Mouse (Mus musculus) limb, embryonic 11.5 days (tissue): Measurements from ENCODE around the gene Ptn. TPM values are rescaled to one million over a fixed set of nuclear protein-coding genes. Genes with fewer than 3 reads are reported as not detected.
A peak's percentile ranks its signal among the peaks of the same experiment; 100 is the strongest.

Experiments
- ATAC-seq: fragments of 200-750 bp; cut with Nextera tagmentation; 2 replicates; pipeline ENCODE4 v1.8.0; 2017; ENCODE audit warnings: low read depth; ENCODE audit not compliant: insufficient number of reproducible peaks, low FRiP score, low TSS enrichment
- DNase-seq: peaks from one replicate; pipeline ENCODE4 v3.0.0-alpha.2; 2015; ENCODE audit warnings: low spot score
- H3K27ac ChIP-seq: fragments of 300-500 bp; sonication (generic); replicated peaks from 2 replicates; pipeline ENCODE4 v1.5.1; 2014; ENCODE audit warnings: low read depth, mild to moderate bottlenecking, low read length
- H3K27me3 ChIP-seq: fragments of 300-500 bp; sonication (generic); 2 replicates; pipeline ENCODE4 v1.6.1; 2014; ENCODE audit warnings: mild to moderate bottlenecking, low read length, mixed read lengths; ENCODE audit not compliant: control insufficient read depth, insufficient read depth
- H3K36me3 ChIP-seq: fragments of 300-500 bp; sonication (generic); 2 replicates; pipeline ENCODE4 v1.6.1; 2014; ENCODE audit warnings: mild to moderate bottlenecking, low read length, moderate library complexity, mixed read lengths; ENCODE audit not compliant: control insufficient read depth, insufficient read depth
- H3K4me1 ChIP-seq: fragments of 300-500 bp; sonication (generic); 2 replicates; pipeline ENCODE4 v1.6.1; 2014; ENCODE audit warnings: low read length, mixed read lengths; ENCODE audit not compliant: control insufficient read depth, insufficient read depth
- H3K4me2 ChIP-seq: fragments of 300-500 bp; sonication (generic); 2 replicates; pipeline ENCODE4 v1.6.1; 2014; ENCODE audit warnings: low read depth, mild to moderate bottlenecking, moderate library complexity; ENCODE audit not compliant: severe bottlenecking
- H3K4me3 ChIP-seq: fragments of 300-500 bp; sonication (generic); 2 replicates; pipeline ENCODE4 v1.5.1; 2014; ENCODE audit warnings: low read depth, low read length
- H3K9ac ChIP-seq: fragments of 300-500 bp; sonication (generic); 2 replicates; pipeline ENCODE4 v1.6.1; 2014; ENCODE audit warnings: mild to moderate bottlenecking, low read length
- H3K9me3 ChIP-seq: fragments of 300-500 bp; sonication (generic); 2 replicates; pipeline ENCODE4 v1.6.1; 2016; ENCODE audit warnings: low read length; ENCODE audit not compliant: control insufficient read depth
- WGBS: fragments of 180-500 bp; shearing (Covaris S2); extraction: QIAGEN DNeasy Blood & Tissue Kit; methylation state at CpG from one replicate; pipeline ENCODE4 v1.1.7; 2014; 5-methylcytosine and 5-hydroxymethylcytosine counted together
- polyA plus RNA-seq: library from polyadenylated mRNA; unstranded; fragments of >200 nt; fragmentation: Nextera tagmentation; extraction: Ambion mirVana; gene quantifications from 2 replicates; pipeline ENCODE4 v1.2.1, GENCODE M21; 2014

Ptn gene
- polyA plus RNA-seq, 1 experiment from 2014 or later: 623 TPM

DNA sequence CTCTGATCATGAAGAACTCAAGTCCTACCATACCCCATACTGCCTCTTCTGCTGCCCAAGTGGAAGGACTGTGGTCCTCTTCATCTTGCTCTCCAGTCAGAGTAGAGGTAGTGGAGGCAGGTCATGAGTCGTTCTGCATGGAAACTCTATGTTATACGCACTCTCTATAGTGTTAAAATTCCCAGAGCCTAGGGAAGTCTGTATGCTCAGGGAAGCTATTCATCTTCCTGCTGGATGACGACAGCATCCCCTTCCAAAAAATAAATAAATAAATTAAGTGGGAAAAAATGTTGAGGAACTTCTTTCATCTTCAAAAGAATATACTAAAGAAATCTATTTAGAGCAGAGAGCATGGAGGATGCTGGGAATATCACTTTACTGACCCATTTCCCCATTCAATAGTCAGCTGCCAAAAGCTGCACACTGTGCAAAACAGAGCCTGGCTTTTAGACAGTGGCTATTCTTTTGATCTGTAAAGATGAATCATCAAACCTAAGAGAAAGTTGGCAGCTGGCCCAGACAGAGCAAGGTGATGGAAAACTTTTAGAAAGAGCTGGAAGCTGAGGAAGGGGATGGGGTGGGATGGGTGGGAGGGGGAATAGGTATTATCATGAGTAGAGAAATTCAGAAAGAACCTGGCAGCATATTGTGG is 84.4 kb downstream of the Ptn start:
- H3K9ac ChIP-seq: no peak overlapping the region
- DNase-seq (no peak), ATAC-seq (no peak)
- H3K27me3 ChIP-seq: no peaks in the 10 kb centered on the region
- no peak overlapping the region for H3K27ac ChIP-seq
- H3K4me3 ChIP-seq: no peak overlapping the region
- peaks cover 5% of the 10 kb centered on the region; the same call in 1 of the 2 replicates for H3K36me3 ChIP-seq
- H3K4me2 ChIP-seq: no peak overlapping the region
- 76% methylated on average over 3 of the region's 3 CpGs for WGBS
- H3K4me1 ChIP-seq: no peaks in the 10 kb centered on the region
- no peaks in the 10 kb centered on the region for H3K9me3 ChIP-seq

DNA sequence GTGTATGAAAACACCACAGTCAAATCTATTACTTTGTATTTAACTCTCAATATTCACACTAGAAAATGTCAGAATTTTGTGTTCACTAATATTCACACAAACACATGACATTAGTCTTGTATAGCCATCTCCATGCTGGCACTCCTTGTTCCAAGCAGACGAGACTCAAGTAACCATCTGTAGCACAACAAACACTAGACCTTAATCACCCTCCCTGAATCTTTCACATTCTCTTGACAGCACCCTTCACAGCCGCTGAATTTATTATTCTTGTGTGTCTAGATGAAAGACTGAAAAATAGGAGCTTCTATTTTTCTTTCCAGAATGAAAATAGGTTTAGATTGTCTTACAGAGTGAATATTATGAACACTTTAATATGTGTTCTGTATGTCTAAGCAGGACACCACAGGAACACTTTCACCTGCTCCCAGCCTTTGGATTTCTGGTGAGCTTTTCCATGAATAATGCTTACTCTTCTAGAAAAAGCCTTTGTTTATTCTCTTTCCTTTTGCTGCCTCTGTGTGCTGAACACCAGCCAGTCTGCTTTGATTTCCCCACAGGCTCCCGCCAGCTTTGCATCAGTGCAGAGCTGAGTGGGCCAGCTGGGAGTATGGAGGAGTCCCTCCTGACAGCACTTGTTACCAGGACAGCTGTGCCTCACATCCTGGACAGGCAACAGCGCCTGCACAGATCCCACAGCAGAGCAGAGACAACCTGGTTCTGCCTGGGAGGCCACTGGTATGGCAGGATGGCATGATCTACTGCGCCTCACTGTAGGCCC is 87.1 kb downstream of the Ptn start:
- Histone ChIP-seq H3K4me3 (no peak overlapping the region), H3K9ac (no peak overlapping the region), H3K4me2 (no peak overlapping the region), H3K4me1 (no peaks in the 10 kb centered on the region), H3K36me3 (0 out of 2 replicates have a peak, but pooled peaks cover 2% of the 10 kb centered on the region), H3K27me3 (no peaks in the 10 kb centered on the region), H3K27ac (no peak overlapping the region), H3K9me3 (no peaks in the 10 kb centered on the region)
- DNase-seq (no peak), ATAC-seq (no peak)
- 76% methylated on average over 5 of the region's 5 CpGs for WGBS

DNA sequence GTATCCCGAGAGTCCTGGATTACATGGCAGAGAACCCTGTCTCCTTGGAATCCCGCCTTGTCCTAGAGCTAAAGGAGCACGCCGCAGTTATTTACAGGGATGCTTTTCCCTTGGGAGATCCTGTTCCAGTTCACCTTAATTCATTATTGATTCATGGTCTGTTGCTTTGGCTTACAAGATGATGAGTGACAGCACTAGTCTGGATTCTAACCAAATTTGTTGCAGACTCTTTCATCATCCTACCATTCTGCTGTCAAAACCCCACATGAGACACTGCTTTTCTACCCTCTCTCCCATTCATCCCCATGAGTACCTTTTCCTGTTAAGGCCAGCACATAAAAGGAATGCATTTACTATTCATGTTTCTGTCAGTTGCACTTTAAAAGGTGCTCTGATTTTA is 96.7 kb downstream of the Ptn start:
- no peak overlapping the region for H3K4me3 ChIP-seq
- H3K9ac ChIP-seq: no peak overlapping the region
- ATAC-seq (no peak), DNase-seq (no peak)
- no peak overlapping the region for H3K27ac ChIP-seq
- H3K4me2 ChIP-seq: no peak overlapping the region
- WGBS: 96% methylated on average over 4 of the region's 4 CpGs
- peaks cover 5% of the 10 kb centered on the region; the same call in 1 of the 2 replicates for H3K36me3 ChIP-seq
- H3K27me3 ChIP-seq: no peaks in the 10 kb centered on the region
- no peaks in the 10 kb centered on the region for H3K9me3 ChIP-seq
- no peaks in the 10 kb centered on the region for H3K4me1 ChIP-seq

GRCm38 (mm10) chr6:36695481-36695880 is 114.5 kb downstream of the Ptn start:
- no peak overlapping the region for H3K4me3 ChIP-seq
- H3K9ac ChIP-seq: no peak overlapping the region
- ATAC-seq (peak; percentile 35; the same call in 1 of the 2 replicates), DNase-seq (no peak)
- H3K27ac ChIP-seq: no peak overlapping the region
- no peaks in the 10 kb centered on the region for H3K27me3 ChIP-seq
- no peak overlapping the region for H3K4me2 ChIP-seq
- no peaks in the 10 kb centered on the region; the same call in 1 of the 2 replicates for H3K4me1 ChIP-seq
- 20% methylated on average over 3 of the region's 3 CpGs for WGBS
- no peaks in the 10 kb centered on the region for H3K36me3 ChIP-seq
- no peaks in the 10 kb centered on the region for H3K9me3 ChIP-seq

DNA sequence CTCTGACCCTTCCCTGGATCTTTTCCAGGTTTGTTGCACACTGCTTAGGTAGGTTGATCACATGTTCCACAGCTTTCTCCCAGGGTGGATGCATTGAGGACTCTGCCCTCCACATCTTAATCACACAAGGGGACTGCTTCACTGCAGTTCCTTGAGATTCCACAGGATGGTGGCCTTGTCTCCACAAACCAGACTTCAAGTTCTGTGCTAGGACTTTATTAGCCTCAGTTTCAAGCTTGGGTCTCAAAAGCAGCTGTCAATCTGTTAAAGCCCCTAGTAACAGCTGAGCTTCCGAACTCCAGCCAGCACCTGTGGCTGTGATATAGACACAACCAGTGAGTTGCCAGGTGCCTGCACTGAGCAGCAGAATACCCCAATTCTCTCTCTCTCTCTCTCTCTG is 118.5 kb downstream of the Ptn start:
- peak; percentile 70 for ATAC-seq

DNA sequence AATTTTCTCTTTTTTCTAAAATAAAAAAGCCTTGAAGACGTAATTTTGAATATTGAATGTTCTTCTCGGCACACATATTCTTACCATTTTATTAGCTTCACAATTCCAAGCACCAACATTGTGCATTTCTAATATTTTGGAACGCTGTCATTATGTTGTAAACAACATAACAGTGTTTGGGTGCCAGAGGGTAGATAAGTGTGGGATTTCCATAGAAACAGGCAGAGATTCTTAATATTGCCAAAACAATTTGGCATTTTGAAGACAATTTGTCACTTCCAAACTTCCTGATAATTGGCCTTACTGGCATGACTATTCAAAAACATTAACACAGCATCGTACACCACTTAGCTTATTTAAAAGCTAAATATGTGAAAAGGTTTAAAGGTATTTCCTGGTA is 119.1 kb downstream of the Ptn start:
- H3K27me3 ChIP-seq: no peaks in the 10 kb centered on the region
- H3K36me3 ChIP-seq: no peaks in the 10 kb centered on the region
- no peaks in the 10 kb centered on the region; the same call in 1 of the 2 replicates for H3K4me1 ChIP-seq
- no peak for DNase-seq
- H3K4me3 ChIP-seq: no peak overlapping the region
- WGBS: 91% methylated on average over 4 of the region's 4 CpGs
- H3K27ac ChIP-seq: no peak overlapping the region
- no peak overlapping the region for H3K9ac ChIP-seq
- H3K4me2 ChIP-seq: no peak overlapping the region
- H3K9me3 ChIP-seq: no peaks in the 10 kb centered on the region
- no peak for ATAC-seq

More for the DNA sequence above, 118.5 kb downstream of the Ptn start:
- no peak overlapping the region for H3K4me3 ChIP-seq
- H3K9me3 ChIP-seq: no peaks in the 10 kb centered on the region
- no peaks in the 10 kb centered on the region; the same call in 1 of the 2 replicates for H3K4me1 ChIP-seq
- no peak overlapping the region for H3K4me2 ChIP-seq
- WGBS: 16% methylated on average over 1 of the region's 1 CpGs
- H3K27ac ChIP-seq: no peak overlapping the region
- DNase-seq: peak; percentile 64
- no peaks in the 10 kb centered on the region for H3K27me3 ChIP-seq
- H3K9ac ChIP-seq: no peak overlapping the region
- H3K36me3 ChIP-seq: no peaks in the 10 kb centered on the region

- no peak for ATAC-seq
- WGBS: 47% methylated on average over 8 of the region's 8 CpGs
- H3K9ac ChIP-seq: no peak overlapping the region
- H3K36me3 ChIP-seq: no peaks in the 10 kb centered on the region
- no peak overlapping the region for H3K4me2 ChIP-seq
- H3K9me3 ChIP-seq: no peaks in the 10 kb centered on the region
- no peak overlapping the region for H3K27ac ChIP-seq
- no peak for DNase-seq
- no peaks in the 10 kb centered on the region for H3K27me3 ChIP-seq
- H3K4me1 ChIP-seq: no peaks in the 10 kb centered on the region
- no peak overlapping the region for H3K4me3 ChIP-seq
Observed at GRCm38 (mm10) chr6:36676710-36677691, 133.0 kb downstream of the Ptn start.
